Mouse (Mus musculus) forebrain, embryonic 15.5 days (tissue): Measurements from ENCODE around the gene Tmem37. TPM values are rescaled to one million over a fixed set of nuclear protein-coding genes. Genes with fewer than 3 reads are reported as not detected.
"Not testable (repeated sequence)": the region's sequence is repeated elsewhere in the genome, so short reads cannot be mapped to it uniquely, and the experiment has no call there.

ENCODE experiments used
- ATAC-seq: fragments of 200-750 bp; cut with Nextera tagmentation; replicated peaks from 2 replicates; pipeline ENCODE4 v1.8.0; 2017; ENCODE audit warnings: mild to moderate bottlenecking, moderate TSS enrichment, moderate library complexity
- H3K27ac ChIP-seq: fragments of 300-500 bp; sonication (generic); replicated peaks from 2 replicates; pipeline ENCODE4 v1.5.1; 2015; ENCODE audit warnings: mild to moderate bottlenecking, inconsistent platforms
- H3K27me3 ChIP-seq: fragments of 300-500 bp; sonication (generic); 2 replicates; pipeline ENCODE4 v1.6.1; 2015; ENCODE audit warnings: inconsistent platforms
- H3K36me3 ChIP-seq: fragments of 300-500 bp; sonication (generic); 2 replicates; pipeline ENCODE4 v1.6.1; 2015; ENCODE audit warnings: mild to moderate bottlenecking, inconsistent platforms
- H3K4me1 ChIP-seq: fragments of 300-500 bp; sonication (generic); 2 replicates; pipeline ENCODE4 v1.6.1; 2015; ENCODE audit warnings: inconsistent platforms
- H3K4me2 ChIP-seq: fragments of 300-500 bp; sonication (generic); replicated peaks from 2 replicates; pipeline ENCODE4 v1.6.1; 2015; ENCODE audit warnings: mild to moderate bottlenecking, inconsistent platforms
- H3K4me3 ChIP-seq: fragments of 300-500 bp; sonication (generic); 2 replicates; pipeline ENCODE4 v1.5.1; 2015; ENCODE audit warnings: mild to moderate bottlenecking, inconsistent platforms
- H3K9ac ChIP-seq: fragments of 300-500 bp; sonication (generic); replicated peaks from 2 replicates; pipeline ENCODE4 v1.6.1; 2015; ENCODE audit warnings: mild to moderate bottlenecking, inconsistent platforms
- H3K9me3 ChIP-seq: fragments of 300-500 bp; sonication (generic); 2 replicates; pipeline ENCODE4 v1.6.1; 2016; ENCODE audit warnings: inconsistent platforms
- WGBS: fragments of 180-500 bp; shearing (Covaris S2); methylation state at CpG from one replicate; pipeline ENCODE4 v1.1.7; 2015; ENCODE audit warnings: mixed read lengths; 5-methylcytosine and 5-hydroxymethylcytosine counted together
- polyA plus RNA-seq: library from polyadenylated mRNA; unstranded; fragments of >200 nt; fragmentation: Nextera tagmentation; extraction: Ambion mirVana; gene quantifications from 2 replicates; pipeline ENCODE4 v1.2.1, GENCODE M21; 2015

The Tmem37 gene
- polyA plus RNA-seq, 1 experiment from 2014 or later: 5.8 TPM

GRCm38 (mm10) chr1:120111766-120112165 is 37.9 kb upstream of the Tmem37 start:
- Histone ChIP-seq H3K36me3 (peaks cover 10% of the 10 kb centered on the region), H3K27me3 (no peaks in the 10 kb centered on the region), H3K27ac (no peak overlapping the region), H3K4me3 (no peak overlapping the region), H3K9ac (no peak overlapping the region), H3K4me1 (peaks cover 10% of the 10 kb centered on the region), H3K9me3 (no peaks in the 10 kb centered on the region), H3K4me2 (no peak overlapping the region)
- ATAC-seq: no peak
- WGBS: 79% methylated on average over 8 of the region's 8 CpGs

- H3K4me1 ChIP-seq: no peaks in the 10 kb centered on the region; the same call in 1 of the 2 replicates
- no peak overlapping the region for H3K4me3 ChIP-seq
- peaks cover 9% of the 10 kb centered on the region for H3K36me3 ChIP-seq
- whole genome bisulfite sequencing: 89% methylated on average over 19 of the region's 19 CpGs
- H3K27me3 ChIP-seq: no peaks in the 10 kb centered on the region
- no peak overlapping the region for H3K27ac ChIP-seq
- H3K9ac ChIP-seq: no peak overlapping the region
- no peak overlapping the region for H3K4me2 ChIP-seq
- ATAC-seq: no peak
- no peaks in the 10 kb centered on the region for H3K9me3 ChIP-seq
These were observed 36.0 kb upstream of the Tmem37 start for GRCm38 (mm10) chr1:120109741-120110432.

GRCm38 (mm10) chr1:120105556-120105959 is 31.7 kb upstream of the Tmem37 start:
- WGBS: 63% methylated on average over 5 of the region's 5 CpGs
- no peaks in the 10 kb centered on the region for H3K36me3 ChIP-seq
- H3K9me3 ChIP-seq: no peaks in the 10 kb centered on the region
- no peak for ATAC-seq
- H3K4me3 ChIP-seq: no peak overlapping the region
- no peak overlapping the region for H3K27ac ChIP-seq
- no peak overlapping the region for H3K9ac ChIP-seq
- no peaks in the 10 kb centered on the region for H3K27me3 ChIP-seq
- no peak overlapping the region for H3K4me2 ChIP-seq
- H3K4me1 ChIP-seq: no peaks in the 10 kb centered on the region

GRCm38 (mm10) chr1:120101227-120101609 is 27.3 kb upstream of the Tmem37 start:
- Histone ChIP-seq H3K4me3 (no peak overlapping the region), H3K4me1 (no peaks in the 10 kb centered on the region), H3K27me3 (no peaks in the 10 kb centered on the region), H3K4me2 (no peak overlapping the region), H3K27ac (no peak overlapping the region), H3K9ac (no peak overlapping the region), H3K36me3 (no peaks in the 10 kb centered on the region), H3K9me3 (no peaks in the 10 kb centered on the region)
- ATAC-seq: no peak
- WGBS: 86% methylated on average over 3 of the region's 3 CpGs

GRCm38 (mm10) chr1:120100456-120101226 is 26.8 kb upstream of the Tmem37 start:
- H3K4me2 ChIP-seq: no peak overlapping the region
- 88% methylated on average over 8 of the region's 8 CpGs for WGBS
- H3K4me1 ChIP-seq: no peaks in the 10 kb centered on the region
- no peaks in the 10 kb centered on the region for H3K36me3 ChIP-seq
- no peak overlapping the region for H3K27ac ChIP-seq
- H3K9me3 ChIP-seq: no peaks in the 10 kb centered on the region
- no peaks in the 10 kb centered on the region for H3K27me3 ChIP-seq
- no peak overlapping the region for H3K4me3 ChIP-seq
- no peak for ATAC-seq
- H3K9ac ChIP-seq: no peak overlapping the region

- Histone ChIP-seq H3K4me3 (no peak overlapping the region), H3K36me3 (no peaks in the 10 kb centered on the region), H3K9ac (no peak overlapping the region), H3K27ac (no peak overlapping the region), H3K9me3 (no peaks in the 10 kb centered on the region), H3K4me1 (no peaks in the 10 kb centered on the region), H3K27me3 (no peaks in the 10 kb centered on the region), H3K4me2 (no peak overlapping the region)
- ATAC-seq: no peak
- WGBS: 82% methylated on average over 6 of the region's 6 CpGs
These were observed 25.6 kb upstream of the Tmem37 start for GRCm38 (mm10) chr1:120099483-120099882.

GRCm38 (mm10) chr1:120098327-120098726 is 24.5 kb upstream of the Tmem37 start:
- no peaks in the 10 kb centered on the region for H3K36me3 ChIP-seq
- WGBS: 11% methylated on average over 7 of the region's 7 CpGs

GRCm38 (mm10) chr1:120094920-120095319 is 21.0 kb upstream of the Tmem37 start:
- 77% methylated on average over 3 of the region's 3 CpGs for WGBS

More at GRCm38 (mm10) chr1:120098327-120098726, 24.5 kb upstream of the Tmem37 start:
- Histone ChIP-seq H3K4me2 (no peak overlapping the region), H3K9me3 (no peaks in the 10 kb centered on the region), H3K27ac (no peak overlapping the region), H3K9ac (no peak overlapping the region), H3K27me3 (no peaks in the 10 kb centered on the region), H3K4me1 (no peaks in the 10 kb centered on the region), H3K4me3 (no peak overlapping the region)
- ATAC-seq: no peak

GRCm38 (mm10) chr1:120093482-120094134 is 19.7 kb upstream of the Tmem37 start:
- not testable (repeated sequence) for H3K27ac ChIP-seq, H3K4me2 ChIP-seq, H3K27me3 ChIP-seq, H3K9me3 ChIP-seq, H3K36me3 ChIP-seq, H3K9ac ChIP-seq, H3K4me1 ChIP-seq, H3K4me3 ChIP-seq
- ATAC-seq: peak; percentile 63
- 54% methylated on average over 11 of the region's 14 CpGs for WGBS

More at GRCm38 (mm10) chr1:120094920-120095319, 21.0 kb upstream of the Tmem37 start:
- Histone ChIP-seq H3K4me3 (no peak overlapping the region), H3K9me3 (no peaks in the 10 kb centered on the region), H3K27ac (no peak overlapping the region), H3K4me2 (no peak overlapping the region), H3K9ac (no peak overlapping the region), H3K4me1 (no peaks in the 10 kb centered on the region), H3K27me3 (no peaks in the 10 kb centered on the region), H3K36me3 (no peaks in the 10 kb centered on the region)
- no peak for ATAC-seq

GRCm38 (mm10) chr1:120090880-120091570 is 17.2 kb upstream of the Tmem37 start:
- WGBS: 86% methylated on average over 8 of the region's 8 CpGs

GRCm38 (mm10) chr1:120089180-120089579 is 15.3 kb upstream of the Tmem37 start:
- ATAC-seq: no peak
- no peaks in the 10 kb centered on the region for H3K36me3 ChIP-seq
- no peaks in the 10 kb centered on the region for H3K4me1 ChIP-seq
- no peaks in the 10 kb centered on the region for H3K27me3 ChIP-seq
- 14% methylated on average over 5 of the region's 5 CpGs for WGBS
- H3K4me3 ChIP-seq: no peak overlapping the region
- H3K27ac ChIP-seq: no peak overlapping the region
- H3K9ac ChIP-seq: no peak overlapping the region
- no peaks in the 10 kb centered on the region for H3K9me3 ChIP-seq
- no peak overlapping the region for H3K4me2 ChIP-seq

More at GRCm38 (mm10) chr1:120090880-120091570, 17.2 kb upstream of the Tmem37 start:
- Histone ChIP-seq H3K27ac (no peak overlapping the region), H3K36me3 (no peaks in the 10 kb centered on the region), H3K9ac (no peak overlapping the region), H3K4me1 (no peaks in the 10 kb centered on the region), H3K4me3 (no peak overlapping the region), H3K9me3 (no peaks in the 10 kb centered on the region), H3K27me3 (no peaks in the 10 kb centered on the region), H3K4me2 (no peak overlapping the region)
- ATAC-seq: no peak

GRCm38 (mm10) chr1:120086644-120087043 is 12.8 kb upstream of the Tmem37 start:
- no peaks in the 10 kb centered on the region for H3K9me3 ChIP-seq
- 55% methylated on average over 13 of the region's 13 CpGs for WGBS
- H3K9ac ChIP-seq: no peak overlapping the region
- H3K36me3 ChIP-seq: no peaks in the 10 kb centered on the region
- no peaks in the 10 kb centered on the region for H3K4me1 ChIP-seq
- no peak overlapping the region for H3K4me2 ChIP-seq
- H3K27me3 ChIP-seq: no peaks in the 10 kb centered on the region
- no peak for ATAC-seq
- no peak overlapping the region for H3K27ac ChIP-seq
- no peak overlapping the region for H3K4me3 ChIP-seq
